Mouse (Mus musculus): ENCODE results near the gene Mucl3.

DNA sequence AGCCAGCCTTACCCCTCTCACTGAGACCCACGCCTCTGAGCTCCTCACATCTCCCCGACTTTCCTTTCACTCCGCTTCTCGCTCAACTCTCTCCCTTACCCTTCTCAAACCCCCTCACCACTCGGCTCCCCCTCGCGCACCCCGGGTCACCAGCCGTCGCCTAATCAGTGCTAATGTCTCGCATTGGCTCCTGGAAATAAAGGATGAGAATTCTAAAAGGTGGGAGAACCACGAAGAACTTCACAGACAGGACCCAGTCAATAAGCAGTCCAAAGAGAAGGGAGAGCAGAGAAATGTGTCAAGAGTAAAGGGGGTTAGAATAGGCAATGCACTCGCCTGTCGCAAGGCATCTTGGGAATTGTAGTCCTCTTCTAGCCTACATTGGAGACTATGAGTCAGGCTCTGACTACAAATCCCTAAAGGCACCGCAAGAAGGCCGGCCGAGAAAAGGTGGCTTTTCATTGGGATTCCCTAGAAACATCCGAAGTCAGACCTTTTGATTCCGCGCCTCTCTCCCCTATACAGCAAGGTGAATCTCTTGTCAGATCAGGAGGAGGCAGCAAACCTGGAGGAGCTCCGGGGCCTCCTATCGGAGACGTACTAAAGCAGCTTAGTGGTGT is 30.0 kb upstream of the Mucl3 start, which contains the start of gene Gtf2h4:
- TF ChIP-seq POLR2A (IDR thresholded peaks at IDR 0.05; ENCODE audit: low read depth, low read length): no peak
- no peak for TF ChIP-seq CTCF (conservative IDR thresholded peaks at IDR 0.05; ENCODE audit: insufficient read depth, insufficient read length, low read depth, low read length)

Data from kidney, adult 2 months (tissue).